Mouse (Mus musculus): Measurements from ENCODE around the gene Pdgfd. TPM values are rescaled to one million over a fixed set of nuclear protein-coding genes. Genes with fewer than 3 reads are reported as not detected.

Gene Pdgfd
- polyA plus RNA-seq, 1 experiment from 2014 or later: 6.3 TPM

GRCm38 (mm10) chr9:6344924-6345323 lies 176.5 kb downstream of the Pdgfd start:
- H3K4me1 ChIP-seq (replicated peaks; ENCODE audit: control insufficient read depth, insufficient read depth, low read length): peaks cover 8% of the 10 kb centered on the region
- no peak overlapping the region for H3K4me2 ChIP-seq (replicated peaks; ENCODE audit: low read depth)
- peak; percentile 95 for ATAC-seq
- 28% methylated on average over 4 of the region's 4 CpGs for WGBS
- H3K9me3 ChIP-seq (ENCODE audit: control insufficient read depth): no peaks in the 10 kb centered on the region
- H3K27me3 ChIP-seq (replicated peaks; ENCODE audit: control insufficient read depth, insufficient read depth, low read length): no peaks in the 10 kb centered on the region
- peak overlapping the region; percentile 41 for H3K27ac ChIP-seq (ENCODE audit: low read depth, low read length)
- no peak overlapping the region for H3K9ac ChIP-seq (ENCODE audit: low read depth, low read length)
- H3K4me3 ChIP-seq (ENCODE audit: low read depth, low read length): no peak overlapping the region
- TF ChIP-seq CTCF (IDR thresholded peaks at IDR 0.05; ENCODE audit: low read depth): no peak
- no peaks in the 10 kb centered on the region for H3K36me3 ChIP-seq (ENCODE audit: control insufficient read depth, insufficient read depth)

GRCm38 (mm10) chr9:6345366-6345765 lies 177.0 kb downstream of the Pdgfd start:
- Histone ChIP-seq H3K4me2 (replicated peaks; ENCODE audit: low read depth) (no peak overlapping the region), H3K4me1 (replicated peaks; ENCODE audit: control insufficient read depth, insufficient read depth, low read length) (peaks cover 8% of the 10 kb centered on the region), H3K9ac (ENCODE audit: low read depth, low read length) (no peak overlapping the region), H3K9me3 (ENCODE audit: control insufficient read depth) (no peaks in the 10 kb centered on the region), H3K27ac (ENCODE audit: low read depth, low read length) (peak overlapping the region; percentile 29; the same call in 1 of the 2 replicates), H3K36me3 (ENCODE audit: control insufficient read depth, insufficient read depth) (no peaks in the 10 kb centered on the region), H3K27me3 (replicated peaks; ENCODE audit: control insufficient read depth, insufficient read depth, low read length) (no peaks in the 10 kb centered on the region), H3K4me3 (ENCODE audit: low read depth, low read length) (no peak overlapping the region)
- peak; percentile 82 for ATAC-seq
- 46% methylated on average over 1 of the region's 1 CpGs for WGBS
- TF ChIP-seq CTCF (IDR thresholded peaks at IDR 0.05; ENCODE audit: low read depth): no peak

GRCm38 (mm10) chr9:6353257-6353960 lies 185.0 kb downstream of the Pdgfd start:
- H3K4me3 ChIP-seq (ENCODE audit: low read depth, low read length): no peak overlapping the region
- 40% methylated on average over 1 of the region's 1 CpGs for WGBS

GRCm38 (mm10) chr9:6360795-6361194 lies 192.4 kb downstream of the Pdgfd start:
- H3K27ac ChIP-seq (ENCODE audit: low read depth, low read length): no peak overlapping the region
- 66% methylated on average over 2 of the region's 2 CpGs for WGBS
- no peak overlapping the region for H3K4me2 ChIP-seq (replicated peaks; ENCODE audit: low read depth)
- H3K4me1 ChIP-seq (replicated peaks; ENCODE audit: control insufficient read depth, insufficient read depth, low read length): no peaks in the 10 kb centered on the region
- H3K9me3 ChIP-seq (ENCODE audit: control insufficient read depth): no peaks in the 10 kb centered on the region
- no peak overlapping the region for H3K4me3 ChIP-seq (ENCODE audit: low read depth, low read length)
- ATAC-seq: no peak
- no peaks in the 10 kb centered on the region for H3K27me3 ChIP-seq (replicated peaks; ENCODE audit: control insufficient read depth, insufficient read depth, low read length)
- H3K9ac ChIP-seq (ENCODE audit: low read depth, low read length): no peak overlapping the region
- no peaks in the 10 kb centered on the region for H3K36me3 ChIP-seq (ENCODE audit: control insufficient read depth, insufficient read depth)
- no peak for TF ChIP-seq CTCF (IDR thresholded peaks at IDR 0.05; ENCODE audit: low read depth)

More at GRCm38 (mm10) chr9:6353257-6353960, 185.0 kb downstream of the Pdgfd start:
- Histone ChIP-seq H3K36me3 (ENCODE audit: control insufficient read depth, insufficient read depth) (no peaks in the 10 kb centered on the region), H3K9me3 (ENCODE audit: control insufficient read depth) (no peaks in the 10 kb centered on the region), H3K27me3 (replicated peaks; ENCODE audit: control insufficient read depth, insufficient read depth, low read length) (no peaks in the 10 kb centered on the region), H3K4me1 (replicated peaks; ENCODE audit: control insufficient read depth, insufficient read depth, low read length) (0 out of 2 replicates have a peak, but pooled peaks cover 2% of the 10 kb centered on the region), H3K27ac (ENCODE audit: low read depth, low read length) (no peak overlapping the region), H3K4me2 (replicated peaks; ENCODE audit: low read depth) (no peak overlapping the region), H3K9ac (ENCODE audit: low read depth, low read length) (no peak overlapping the region)
- peak; percentile 87 for ATAC-seq
- no peak for TF ChIP-seq CTCF (IDR thresholded peaks at IDR 0.05; ENCODE audit: low read depth)

GRCm38 (mm10) chr9:6366550-6366949 lies 198.2 kb downstream of the Pdgfd start:
- 64% methylated on average over 1 of the region's 1 CpGs for WGBS
- Histone ChIP-seq H3K27ac (ENCODE audit: low read depth, low read length) (no peak overlapping the region), H3K9ac (ENCODE audit: low read depth, low read length) (no peak overlapping the region), H3K36me3 (ENCODE audit: control insufficient read depth, insufficient read depth) (no peaks in the 10 kb centered on the region), H3K9me3 (ENCODE audit: control insufficient read depth) (no peaks in the 10 kb centered on the region), H3K27me3 (replicated peaks; ENCODE audit: control insufficient read depth, insufficient read depth, low read length) (no peaks in the 10 kb centered on the region), H3K4me3 (ENCODE audit: low read depth, low read length) (no peak overlapping the region), H3K4me2 (replicated peaks; ENCODE audit: low read depth) (no peak overlapping the region), H3K4me1 (replicated peaks; ENCODE audit: control insufficient read depth, insufficient read depth, low read length) (no peaks in the 10 kb centered on the region)
- ATAC-seq: no peak
- no peak for TF ChIP-seq CTCF (IDR thresholded peaks at IDR 0.05; ENCODE audit: low read depth)

- Histone ChIP-seq H3K9me3 (ENCODE audit: control insufficient read depth) (no peaks in the 10 kb centered on the region), H3K36me3 (ENCODE audit: control insufficient read depth, insufficient read depth) (no peaks in the 10 kb centered on the region), H3K4me2 (replicated peaks; ENCODE audit: low read depth) (no peak overlapping the region), H3K4me1 (replicated peaks; ENCODE audit: control insufficient read depth, insufficient read depth, low read length) (no peaks in the 10 kb centered on the region), H3K4me3 (ENCODE audit: low read depth, low read length) (no peak overlapping the region), H3K27ac (ENCODE audit: low read depth, low read length) (no peak overlapping the region), H3K9ac (ENCODE audit: low read depth, low read length) (no peak overlapping the region), H3K27me3 (replicated peaks; ENCODE audit: control insufficient read depth, insufficient read depth, low read length) (no peaks in the 10 kb centered on the region)
- no peak for TF ChIP-seq CTCF (IDR thresholded peaks at IDR 0.05; ENCODE audit: low read depth)
- 46% methylated on average over 1 of the region's 1 CpGs for WGBS
- ATAC-seq: no peak
Measured at GRCm38 (mm10) chr9:6401764-6402163, 233.4 kb downstream of the Pdgfd start.

Data from intestine, postnatal 0 days (tissue).